Mouse (Mus musculus): Measurements from ENCODE around the gene Tmeff2.

GRCm38 (mm10) chr1:50958844-50959243 is 58.4 kb downstream of the Tmeff2 start:
- no peak for TF ChIP-seq CTCF (IDR thresholded peaks at IDR 0.05)
- no peak for TF ChIP-seq POLR2A (IDR thresholded peaks at IDR 0.05; ENCODE audit: insufficient read depth, low read depth, low read length)
- no peak for TF ChIP-seq EP300 (IDR thresholded peaks at IDR 0.05; ENCODE audit: insufficient read depth, low read depth, low read length)

Data from heart, adult 2 months (tissue).